Mouse (Mus musculus): ENCODE data around the gene Spag4.
"Not testable (repeated sequence)": the region's sequence is repeated elsewhere in the genome, so short reads cannot be mapped to it uniquely, and the experiment has no call there.

Spag4 gene

GRCm38 (mm10) chr2:156110627-156111357 lies 45.8 kb downstream of the Spag4 start:
- no peak for DNase-seq (ENCODE audit: low read depth, low spot score)

- peak; percentile 69 for DNase-seq (ENCODE audit: low read depth, low spot score)
Measured at GRCm38 (mm10) chr2:156111358-156112079, 46.5 kb downstream of the Spag4 start, which contains the start of the genes Cpne1 and Rbm12. Gene Cpne1 (minus strand): TSS chr2:156111965. Gene Rbm12 (minus strand): TSS chr2:156111978.

- DNase-seq (ENCODE audit: low read depth, low spot score), result not testable (repeated sequence)
Measured at GRCm38 (mm10) chr2:156112080-156112423, 47.1 kb downstream of the Spag4 start.

- DNase-seq (ENCODE audit: low read depth, low spot score), result no peak
Measured at GRCm38 (mm10) chr2:156119566-156119965, 54.6 kb downstream of the Spag4 start.

All from retina, adult 2 months (tissue).